Mouse (Mus musculus) adrenal gland, postnatal 14 days (tissue): ENCODE results near the gene Ear10. TPM values are rescaled to one million over a fixed set of nuclear protein-coding genes. Genes with fewer than 3 reads are reported as not detected.
A peak's percentile ranks its signal among the peaks of the same experiment; 100 is the strongest.
"Not testable (repeated sequence)": the region's sequence is repeated elsewhere in the genome, so short reads cannot be mapped to it uniquely, and the experiment has no call there.

Source experiments
- DNase-seq: peaks from one replicate; pipeline ENCODE4 v3.0.0; 2021; ENCODE audit warnings: mixed read lengths
- long read RNA-seq, 2 experiments: library from polyadenylated mRNA; stranded (forward); transcript quantifications; one replicate each; pipeline ENCODE4 v2.0.0; 2021
- total RNA-seq: library from RNA; stranded (reverse); gene quantifications from 2 replicates; pipeline ENCODE4 v1.2.3, GENCODE M21; 2021

Ear10 gene
- not detected in 2 replicates for total RNA-seq
- long read RNA-seq, experiment 1: 0 reads
- long read RNA-seq, experiment 2: 0 reads

- DNase-seq: not testable (repeated sequence)
These were observed at the start of gene Ear10 for GRCm38 (mm10) chr14:43923459-43923858. Ear10 (minus strand) TSS chr14:43923559.

DNA sequence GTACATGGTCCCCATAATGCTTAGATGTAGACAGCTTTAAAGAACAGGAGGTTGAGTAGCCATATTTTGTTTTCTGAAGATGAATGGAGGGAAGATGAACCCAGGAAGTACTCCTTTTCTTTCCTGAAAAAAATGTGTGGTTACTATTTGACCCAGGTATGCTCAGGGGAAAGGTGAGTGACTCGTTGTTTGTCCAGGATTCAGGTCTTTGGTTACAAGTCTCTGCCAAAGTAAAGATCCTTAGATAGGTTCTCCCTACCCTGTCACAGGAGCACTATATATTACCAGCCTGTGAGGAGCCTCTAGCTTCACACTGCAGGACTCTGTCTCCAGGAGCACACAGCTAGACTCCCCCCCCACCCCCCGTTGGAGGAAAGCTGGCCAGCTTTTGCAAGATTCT, 33.4 kb upstream of the Ear10 start, which contains the start of gene Ang5:
Gene Ang5, plus strand, starts transcription at position 301 of the 400 bp plus-strand sequence.
- not testable (repeated sequence) for DNase-seq

GRCm38 (mm10) chr14:43955074-43955473, 31.7 kb upstream of the Ear10 start:
- not testable (repeated sequence) for DNase-seq

DNA sequence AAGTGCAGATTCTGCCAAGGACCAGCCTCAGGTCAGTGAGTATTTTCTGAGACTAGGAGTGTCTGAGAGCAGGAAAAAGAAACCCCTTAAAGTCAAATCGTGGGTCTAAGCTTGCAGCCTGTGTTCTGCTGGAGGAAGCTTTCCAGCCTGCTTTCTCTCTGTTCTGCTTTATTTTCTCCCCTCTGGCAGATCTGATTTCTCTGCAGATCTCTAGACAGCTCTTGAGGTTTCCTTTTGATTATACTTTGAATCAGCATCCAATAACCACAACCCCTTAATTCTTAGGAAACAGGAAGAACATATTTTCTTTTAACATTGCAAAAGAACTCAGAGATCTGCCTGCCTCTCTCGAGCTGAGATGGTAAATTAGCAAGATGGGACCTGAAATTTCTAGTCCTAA, 30.0 kb upstream of the Ear10 start:
- DNase-seq: not testable (repeated sequence)

DNA sequence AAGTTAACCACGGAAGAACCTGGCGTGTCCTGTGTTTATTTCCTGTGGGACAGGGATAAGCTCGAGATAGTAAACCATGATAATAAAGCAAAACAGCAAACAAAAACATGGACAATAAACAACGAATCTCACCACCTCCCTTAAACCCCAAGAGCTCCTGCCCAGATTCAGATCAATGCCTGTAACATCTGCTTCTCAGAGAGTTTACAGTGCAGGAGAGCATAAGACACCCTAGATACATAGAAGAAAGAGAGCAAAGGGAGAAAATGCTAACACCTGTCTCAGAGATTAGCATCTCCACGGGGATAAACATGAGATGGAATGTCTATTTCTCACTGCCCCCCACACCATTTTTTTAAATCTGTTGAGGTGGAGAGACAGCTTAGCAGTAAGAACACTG, 10.0 kb upstream of the Ear10 start:
- DNase-seq: not testable (repeated sequence)

GRCm38 (mm10) chr14:43932991-43933390, 9.6 kb upstream of the Ear10 start:
- peak; percentile 39 for DNase-seq

DNA sequence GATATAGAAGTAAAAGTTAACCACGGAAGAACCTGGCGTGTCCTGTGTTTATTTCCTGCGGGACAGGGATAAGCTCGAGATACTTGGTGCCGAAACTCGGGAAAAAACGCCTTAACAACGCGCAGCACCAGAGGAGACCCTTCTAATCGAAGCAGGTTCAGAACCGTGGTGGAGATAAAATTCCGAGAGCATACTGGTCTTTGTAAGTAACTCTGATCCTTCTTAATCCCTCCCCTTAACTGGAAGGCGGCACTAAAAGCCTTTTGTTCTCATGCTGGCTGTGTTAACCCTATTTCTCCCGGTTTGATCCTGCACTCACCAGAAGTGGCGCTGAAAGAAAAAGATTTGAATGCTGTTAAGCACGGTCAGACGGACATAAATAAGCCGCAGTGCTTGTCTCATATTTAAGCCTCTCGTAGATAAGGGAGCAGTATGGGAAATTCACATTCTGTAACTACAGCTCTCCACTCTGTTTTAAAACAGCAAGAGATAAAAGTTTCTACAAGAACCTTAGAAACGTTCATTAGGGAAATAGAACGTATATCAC, 2.1 kb upstream of the Ear10 start:
- not testable (repeated sequence) for DNase-seq

GRCm38 (mm10) chr14:43924688-43925403, 1.5 kb upstream of the Ear10 start, which contains the start of gene Gm8113:
Gm8113 (plus strand) TSS chr14:43925390.
- DNase-seq: peak; percentile 62

- peak; percentile 7 for DNase-seq
These were observed 5.1 kb downstream of the Ear10 start for GRCm38 (mm10) chr14:43918214-43918613.

DNA sequence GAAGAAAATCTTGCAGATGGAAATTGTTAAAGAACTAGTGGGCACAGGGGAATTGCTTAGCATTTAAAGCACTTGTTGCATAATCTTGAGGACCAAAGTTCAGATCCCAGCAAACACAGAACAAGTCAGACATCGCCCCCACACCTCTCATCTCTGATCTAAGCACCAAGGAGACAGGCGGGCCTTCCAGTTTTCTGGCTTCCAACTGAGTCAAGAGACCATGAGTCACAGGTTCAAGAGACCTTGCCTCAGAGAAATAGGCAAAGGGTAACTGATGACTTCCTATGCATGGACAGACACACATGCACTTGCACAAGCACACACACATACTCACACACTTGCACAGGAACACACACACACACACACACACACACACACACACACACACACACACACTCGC, 24.8 kb downstream of the Ear10 start:
- not testable (repeated sequence) for DNase-seq

GRCm38 (mm10) chr14:43895357-43895756, 28.0 kb downstream of the Ear10 start:
- not testable (repeated sequence) for DNase-seq

DNA sequence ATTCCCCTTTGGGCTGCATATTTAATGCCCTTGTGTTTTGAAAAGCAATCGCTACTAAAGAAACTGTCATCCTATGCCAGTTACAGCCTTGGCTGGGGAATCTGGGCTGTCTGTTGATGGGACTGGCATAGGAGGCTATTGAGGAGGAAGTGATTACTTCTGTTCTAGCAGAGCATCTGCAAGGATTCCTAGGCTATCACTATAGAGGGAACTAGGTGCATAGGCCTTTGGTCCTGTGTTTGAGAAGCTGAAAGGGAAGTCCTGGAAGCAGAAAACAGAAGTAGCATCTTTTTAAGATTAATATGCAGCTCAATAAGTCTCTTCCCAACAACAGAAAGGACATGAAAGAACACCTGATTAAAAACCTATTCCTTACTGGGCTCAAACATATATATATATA, 32.1 kb downstream of the Ear10 start:
- not testable (repeated sequence) for DNase-seq

GRCm38 (mm10) chr14:43886235-43886634, 37.1 kb downstream of the Ear10 start:
- not testable (repeated sequence) for DNase-seq

GRCm38 (mm10) chr14:43879966-43880545, 43.3 kb downstream of the Ear10 start:
- not testable (repeated sequence) for DNase-seq

DNA sequence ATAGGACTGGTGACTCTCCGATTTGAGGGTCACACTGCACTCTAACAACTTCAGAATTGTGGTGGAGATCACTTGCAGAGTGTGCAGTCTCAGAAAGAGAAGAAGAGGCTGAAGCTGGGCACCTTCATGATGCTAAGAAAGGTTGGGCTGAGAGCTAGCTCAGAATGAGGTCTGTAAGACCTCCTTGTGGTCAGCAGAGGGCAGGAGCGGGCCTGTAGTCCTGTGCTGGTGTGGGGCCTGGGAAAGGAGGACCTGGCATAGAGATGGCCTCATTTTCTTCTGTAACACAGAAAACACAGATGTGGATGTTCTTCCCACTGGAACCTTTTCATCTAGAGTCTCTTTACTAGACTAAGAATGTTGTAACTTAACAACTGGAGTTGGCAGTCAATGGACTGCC, 45.6 kb downstream of the Ear10 start:
- DNase-seq: not testable (repeated sequence)

- DNase-seq: not testable (repeated sequence)
These were observed 47.9 kb downstream of the Ear10 start, which contains the start of gene Ear1 for GRCm38 (mm10) chr14:43875417-43875816. Ear1 (minus strand) TSS chr14:43875517.

DNA sequence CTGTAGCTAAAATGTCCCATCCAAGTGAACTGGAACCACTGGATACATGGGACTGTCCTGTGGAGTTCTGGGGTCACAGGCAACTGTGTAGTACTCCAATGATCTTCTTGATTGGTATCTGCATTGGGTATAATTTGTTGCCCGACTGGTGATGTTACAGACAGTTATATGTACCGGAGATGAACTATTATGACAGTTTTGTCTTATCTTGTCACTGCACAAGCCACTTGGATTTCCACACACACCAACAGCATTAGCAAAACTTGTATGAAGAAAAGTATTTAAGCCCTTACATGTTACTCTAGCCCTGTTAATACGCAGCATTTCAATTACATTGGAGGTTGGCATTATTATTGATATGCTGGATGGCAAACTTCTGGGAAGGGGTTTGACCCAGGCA, 48.5 kb downstream of the Ear10 start:
- DNase-seq: not testable (repeated sequence)

Other genes starting within 250 kb of the Ear10 start
- not detected in 2 replicates for gene Gm8165, start 246.4 kb downstream of the Ear10 start, total RNA-seq
- gene Gm7324, start 225.7 kb downstream of the Ear10 start, total RNA-seq: 0.41 and 1.2 TPM in 2 replicates
- not detected in 2 replicates for gene Gm16506, start 196.1 kb downstream of the Ear10 start, total RNA-seq
- not detected in 2 replicates for gene Gm6526, start 175.7 kb downstream of the Ear10 start, total RNA-seq
- gene Gm8180, start 138.8 kb downstream of the Ear10 start, total RNA-seq: not detected in 2 replicates
- gene Ear1, start 48.0 kb downstream of the Ear10 start, total RNA-seq: 1.4 TPM in 1 of 2 replicates, not detected in the other
- gene Gm8113, start 1.8 kb upstream of the Ear10 start, total RNA-seq: 2.7 and 2.9 TPM in 2 replicates
- gene Ang5, start 33.5 kb upstream of the Ear10 start, total RNA-seq: not detected in 2 replicates
- not detected in 2 replicates for gene Ang6, start 78.7 kb upstream of the Ear10 start, total RNA-seq
- gene Ear2, start 179.1 kb upstream of the Ear10 start, total RNA-seq: 4.1 and 4.5 TPM in 2 replicates
- not detected in 2 replicates for gene Gm3327, start 200.3 kb upstream of the Ear10 start, total RNA-seq